Mouse (Mus musculus) bone marrow macrophage, adult 2 months (primary cell): ENCODE data around the gene Nek11. TPM values are rescaled to one million over a fixed set of nuclear protein-coding genes. Genes with fewer than 3 reads are reported as not detected.

Experiments
- H3K27ac ChIP-seq: 2 replicates; pipeline ENCODE4 v1.5.1; 2012; ENCODE audit warnings: low read depth, low read length; ENCODE audit not compliant: insufficient read depth
- H3K4me1 ChIP-seq: 2 replicates; pipeline ENCODE4 v1.6.1; 2012; ENCODE audit warnings: low read length; ENCODE audit not compliant: control insufficient read depth, insufficient read depth
- H3K4me3 ChIP-seq: 2 replicates; pipeline ENCODE4 v1.5.1; 2012; ENCODE audit warnings: mild to moderate bottlenecking, low read length, moderate library complexity; ENCODE audit not compliant: insufficient read depth
- CTCF ChIP-seq: IDR thresholded peaks from 2 replicates; pipeline ENCODE4 v1.5.1; 2012; ENCODE audit warnings: low read depth, mild to moderate bottlenecking, low read length, moderate library complexity
- POLR2A ChIP-seq: IDR thresholded peaks from 2 replicates; pipeline ENCODE4 v1.6.1; 2012; ENCODE audit warnings: mild to moderate bottlenecking, low read depth, low read length, borderline replicate concordance
- polyA plus RNA-seq: library from polyadenylated mRNA; stranded (reverse); fragments of >200 nt; gene quantifications from 2 replicates; pipeline ENCODE4 v1.2.4, GENCODE M21; 2012; ENCODE audit not compliant: missing spikeins, insufficient read depth, insufficient read length

The Nek11 gene
- not detected in 2 replicates for polyA plus RNA-seq

GRCm38 (mm10) chr9:105395218-105395627 is at the start of gene Nek11, which contains the start of gene Aste1:
TSS of gene Nek11 (minus strand) at chr9:105395524.
TSS of gene Aste1 (plus strand) at chr9:105395392.
- Histone ChIP-seq H3K4me3 (peak within 1 kb of the TSS; percentile 99), H3K27ac (peak within 1 kb of the TSS; percentile 94), H3K4me1 (peaks cover 15% of the 10 kb centered on the region)
- 0 out of 2 replicates have a peak, but pooled peaks have one; percentile 54 for TF ChIP-seq POLR2A
- no peak for TF ChIP-seq CTCF

DNA sequence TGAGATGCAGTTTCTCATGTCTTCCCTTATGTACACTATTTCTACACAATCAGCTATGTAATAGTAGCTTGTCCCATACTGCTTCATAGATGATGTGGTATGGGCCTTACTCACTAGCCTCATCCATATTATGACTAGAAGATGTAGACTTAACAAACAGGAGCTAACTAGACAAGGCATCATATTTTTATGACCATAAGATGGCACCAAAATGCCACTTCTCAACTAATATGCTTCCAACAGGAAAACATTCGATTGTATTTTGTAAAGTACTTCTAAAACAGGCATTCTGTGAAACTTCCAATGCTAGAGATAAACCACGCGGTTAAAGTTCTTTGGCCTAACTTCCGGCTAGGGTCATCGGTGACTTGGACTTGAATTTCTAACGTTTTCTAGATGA is 13.2 kb upstream of the Nek11 start:
- TF ChIP-seq POLR2A (no peak), CTCF (no peak)
- Histone ChIP-seq H3K4me1 (peaks cover 10% of the 10 kb centered on the region), H3K4me3 (no peak overlapping the region), H3K27ac (no peak overlapping the region)

DNA sequence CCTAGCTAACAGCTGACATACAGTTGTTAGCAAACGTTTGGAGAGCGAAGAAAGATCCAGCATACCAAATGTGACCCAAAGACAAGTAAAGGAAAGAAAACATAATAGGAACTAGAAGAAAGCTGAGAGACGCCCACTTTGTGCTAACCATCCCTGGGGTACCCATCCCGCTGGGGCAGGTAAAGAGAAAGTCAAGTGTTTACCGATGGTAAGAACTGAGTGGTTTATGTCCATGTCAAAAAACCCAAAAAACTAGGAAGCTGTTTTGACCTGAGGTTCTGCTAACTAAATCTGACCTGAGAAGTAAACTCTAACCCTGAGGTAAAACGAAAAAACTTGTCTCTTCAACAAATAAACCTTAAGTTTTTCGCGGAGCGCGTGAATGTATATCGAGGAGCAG is 604 bp downstream of the Nek11 start:
- Histone ChIP-seq H3K27ac (no peak overlapping the region), H3K4me1 (peaks cover 15% of the 10 kb centered on the region), H3K4me3 (peak overlapping the region; percentile 99)
- TF ChIP-seq CTCF (no peak), POLR2A (no peak)

DNA sequence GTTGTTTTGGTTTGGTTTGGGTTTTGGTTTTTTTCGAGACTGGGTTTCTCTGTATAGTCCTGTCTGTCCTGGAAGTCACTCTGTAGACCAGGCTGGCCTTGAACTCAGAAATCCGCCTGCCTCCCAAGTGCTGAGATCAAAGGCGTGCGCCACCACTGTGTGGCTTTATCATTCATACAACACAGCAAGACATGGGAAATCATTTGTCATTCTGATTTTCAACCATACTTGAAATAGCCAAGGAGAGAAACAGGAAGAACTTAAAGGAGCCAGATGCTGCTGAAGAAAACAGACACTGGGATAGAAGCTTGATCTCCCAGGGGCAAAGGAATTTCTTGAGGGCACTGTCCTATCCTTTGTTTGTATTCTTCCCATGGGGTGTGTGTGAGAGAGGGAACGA is 4.7 kb downstream of the Nek11 start:
- TF ChIP-seq POLR2A, result no peak
- Histone ChIP-seq H3K27ac (no peak overlapping the region), H3K4me1 (0 out of 2 replicates have a peak, but pooled peaks cover 2% of the 10 kb centered on the region), H3K4me3 (no peak overlapping the region)

DNA sequence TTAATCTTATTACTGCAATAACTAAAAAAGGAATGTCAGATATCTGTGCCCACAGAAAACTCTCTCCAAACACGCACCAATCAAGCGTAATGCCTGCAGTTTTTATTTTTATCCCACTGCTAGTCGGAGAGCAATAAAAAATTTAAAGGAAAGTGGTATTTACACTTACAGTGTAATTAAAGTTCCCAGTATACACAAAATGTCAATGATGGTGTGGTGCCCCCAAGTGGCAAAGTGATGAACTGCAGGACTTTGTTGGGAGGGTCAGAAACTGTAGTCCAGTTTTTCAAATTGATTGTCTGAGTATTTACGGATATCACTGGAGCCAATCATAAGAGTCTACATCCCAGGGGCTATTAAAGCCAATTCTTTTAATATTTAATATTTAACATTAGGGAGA is 6.0 kb downstream of the Nek11 start:
- H3K4me1 ChIP-seq, result no peaks in the 10 kb centered on the region
- H3K4me3 ChIP-seq, result no peak overlapping the region
- no peak overlapping the region for H3K27ac ChIP-seq
- TF ChIP-seq CTCF (no peak), POLR2A (no peak)

DNA sequence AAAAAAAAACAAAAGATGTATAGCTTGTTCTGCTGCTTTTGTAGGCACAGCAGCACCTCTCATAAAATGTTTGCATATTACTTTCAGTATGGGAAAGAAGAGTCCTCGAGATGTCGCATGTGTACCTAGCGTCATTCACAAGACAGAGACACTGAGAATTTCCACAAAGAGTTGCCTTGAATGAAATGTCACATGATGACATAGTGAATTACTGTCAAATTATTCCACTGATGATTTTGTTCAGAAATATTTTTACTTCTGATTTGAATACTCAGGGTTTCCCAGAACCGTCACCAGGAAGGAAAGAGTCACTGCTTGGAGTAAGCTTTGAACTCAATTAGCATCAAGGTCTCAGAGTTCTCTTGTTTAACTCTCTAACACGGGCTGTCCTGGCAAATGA is 7.9 kb downstream of the Nek11 start:
- H3K27ac ChIP-seq, result no peak overlapping the region
- H3K4me3 ChIP-seq, result no peak overlapping the region
- TF ChIP-seq POLR2A (no peak), CTCF (no peak)
- H3K4me1 ChIP-seq, result no peaks in the 10 kb centered on the region

- TF ChIP-seq POLR2A (no peak), CTCF (no peak)
- H3K4me1 ChIP-seq, result no peaks in the 10 kb centered on the region
- H3K4me3 ChIP-seq, result no peak overlapping the region
- no peak overlapping the region for H3K27ac ChIP-seq
These were observed 15.7 kb downstream of the Nek11 start for GRCm38 (mm10) chr9:105379533-105380145.

DNA sequence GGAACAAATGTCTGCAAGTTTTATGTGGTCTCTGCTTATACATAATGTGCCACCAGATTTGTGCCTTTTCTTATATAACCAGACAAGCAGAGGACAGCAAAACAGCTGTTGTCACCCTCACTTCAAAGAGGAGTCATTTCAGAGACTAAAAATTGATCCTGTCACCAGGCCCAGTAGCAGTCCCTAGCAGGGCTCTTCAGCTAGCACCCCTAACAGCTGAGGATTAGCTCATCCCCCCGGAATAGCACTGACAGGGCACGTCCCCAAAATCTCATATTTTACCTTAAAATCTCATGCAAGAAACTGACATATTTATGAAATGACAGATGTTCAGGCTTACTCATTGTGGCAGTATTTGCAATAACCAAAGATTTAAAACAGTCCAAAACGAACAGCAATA is 17.7 kb downstream of the Nek11 start:
- H3K4me1 ChIP-seq, result no peaks in the 10 kb centered on the region
- no peak for TF ChIP-seq CTCF
- no peak for TF ChIP-seq POLR2A
- H3K27ac ChIP-seq, result no peak overlapping the region
- no peak overlapping the region for H3K4me3 ChIP-seq

DNA sequence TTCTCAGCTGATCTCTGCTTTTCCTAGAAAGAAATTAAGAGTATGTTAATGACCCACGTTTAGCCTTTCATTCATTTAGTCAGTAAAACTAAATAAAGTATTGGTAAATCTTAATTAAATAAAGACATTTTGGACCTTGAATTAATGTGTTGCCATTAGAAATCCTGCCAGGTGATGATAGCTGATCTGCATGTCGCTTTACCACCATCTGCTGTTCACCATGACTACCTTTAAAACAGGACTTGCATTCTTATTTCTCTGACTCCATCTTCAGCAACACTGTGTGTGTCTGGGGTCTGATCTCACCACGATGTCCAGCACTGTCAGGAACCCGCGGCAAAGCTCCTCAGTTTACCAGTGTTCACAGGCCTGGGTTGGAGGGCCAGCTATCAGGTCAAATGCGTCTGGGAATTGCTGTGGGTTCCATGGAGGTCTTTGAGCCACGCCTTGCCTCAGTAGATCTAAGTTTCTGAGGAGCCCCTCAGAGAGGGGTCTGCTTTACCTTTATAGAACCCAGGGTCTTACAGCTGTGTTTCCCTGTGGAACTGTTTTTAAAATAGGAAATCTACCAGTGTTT is 18.3 kb downstream of the Nek11 start:
- Histone ChIP-seq H3K4me3 (no peak overlapping the region), H3K4me1 (no peaks in the 10 kb centered on the region), H3K27ac (no peak overlapping the region)
- TF ChIP-seq CTCF (no peak), POLR2A (no peak)

GRCm38 (mm10) chr9:105376411-105376810 is 18.9 kb downstream of the Nek11 start:
- no peak overlapping the region for H3K4me3 ChIP-seq
- TF ChIP-seq CTCF (no peak), POLR2A (no peak)
- no peaks in the 10 kb centered on the region for H3K4me1 ChIP-seq
- H3K27ac ChIP-seq, result no peak overlapping the region
